Mouse (Mus musculus) neural tube, embryonic 14.5 days (tissue): Measurements from ENCODE around the gene Sult4a1. TPM values are rescaled to one million over a fixed set of nuclear protein-coding genes. Genes with fewer than 3 reads are reported as not detected.
A peak's percentile ranks its signal among the peaks of the same experiment; 100 is the strongest.

Experiments
- ATAC-seq: fragments of 200-750 bp; cut with Nextera tagmentation; 2 replicates; pipeline ENCODE4 v1.8.0; 2017; ENCODE audit warnings: low read depth, mild to moderate bottlenecking, moderate TSS enrichment, moderate library complexity
- H3K27ac ChIP-seq: fragments of 300-500 bp; sonication (generic); 2 replicates; pipeline ENCODE4 v1.5.1; 2014; ENCODE audit warnings: low read depth, mild to moderate bottlenecking, control low read depth, low read length, moderate library complexity, mixed read lengths
- H3K27me3 ChIP-seq: fragments of 300-500 bp; sonication (generic); 2 replicates; pipeline ENCODE4 v1.6.1; 2014; ENCODE audit warnings: low read length; ENCODE audit not compliant: control insufficient read depth, insufficient read depth
- H3K36me3 ChIP-seq: fragments of 300-500 bp; sonication (generic); 2 replicates; pipeline ENCODE4 v1.6.1; 2014; ENCODE audit warnings: low read length, mixed read lengths; ENCODE audit not compliant: control insufficient read depth, insufficient read depth
- H3K4me1 ChIP-seq: fragments of 300-500 bp; sonication (generic); 2 replicates; pipeline ENCODE4 v1.6.1; 2014; ENCODE audit warnings: low read length; ENCODE audit not compliant: control insufficient read depth, insufficient read depth
- H3K4me2 ChIP-seq: fragments of 300-500 bp; sonication (generic); 2 replicates; pipeline ENCODE4 v1.6.1; 2014; ENCODE audit warnings: mild to moderate bottlenecking, low read depth, low read length, control low read depth
- H3K4me3 ChIP-seq: fragments of 300-500 bp; sonication (generic); 2 replicates; pipeline ENCODE4 v1.5.1; 2014; ENCODE audit warnings: low read depth, low read length, control low read depth, mixed read lengths
- H3K9ac ChIP-seq: fragments of 300-500 bp; sonication (generic); replicated peaks from 2 replicates; pipeline ENCODE4 v1.6.1; 2014; ENCODE audit warnings: low read depth, mild to moderate bottlenecking, control low read depth, low read length, mixed read lengths
- H3K9me3 ChIP-seq: fragments of 300-500 bp; sonication (generic); 2 replicates; pipeline ENCODE4 v1.6.1; 2016; ENCODE audit warnings: low read length; ENCODE audit not compliant: control insufficient read depth
- WGBS: fragments of 180-500 bp; shearing (Covaris S2); extraction: QIAGEN DNeasy Blood & Tissue Kit; methylation state at CpG from one replicate; pipeline ENCODE4 v1.1.7; 2014; 5-methylcytosine and 5-hydroxymethylcytosine counted together
- polyA plus RNA-seq: library from polyadenylated mRNA; unstranded; fragments of >200 nt; fragmentation: Nextera tagmentation; extraction: Ambion mirVana; gene quantifications from 2 replicates; pipeline ENCODE4 v1.2.1, GENCODE M21; 2014

The Sult4a1 gene
- polyA plus RNA-seq, 1 experiment from 2014 or later, result 82.9 TPM

- Histone ChIP-seq H3K27ac (no peak overlapping the region), H3K4me2 (peak overlapping the region; percentile 27), H3K4me3 (no peak overlapping the region), H3K9ac (no peak overlapping the region), H3K36me3 (no peaks in the 10 kb centered on the region), H3K4me1 (peaks cover 14% of the 10 kb centered on the region), H3K27me3 (peaks cover 5% of the 10 kb centered on the region; the same call in 1 of the 2 replicates), H3K9me3 (no peaks in the 10 kb centered on the region)
- no peak for ATAC-seq
- 8% methylated on average over 16 of the region's 16 CpGs for WGBS
Observed at GRCm38 (mm10) chr15:84069455-84070050, 36.0 kb downstream of the Sult4a1 start.

- no peaks in the 10 kb centered on the region for H3K36me3 ChIP-seq
- H3K4me3 ChIP-seq, result no peak overlapping the region
- H3K27me3 ChIP-seq, result peaks cover 5% of the 10 kb centered on the region; the same call in 1 of the 2 replicates
- H3K9ac ChIP-seq, result no peak overlapping the region
- H3K9me3 ChIP-seq, result no peaks in the 10 kb centered on the region
- no peak for ATAC-seq
- H3K27ac ChIP-seq, result no peak overlapping the region
- no peak overlapping the region for H3K4me2 ChIP-seq
- peaks cover 13% of the 10 kb centered on the region for H3K4me1 ChIP-seq
- 65% methylated on average over 4 of the region's 4 CpGs for WGBS
Observed at GRCm38 (mm10) chr15:84065701-84066100, 39.9 kb downstream of the Sult4a1 start.

GRCm38 (mm10) chr15:84065140-84065539 is 40.4 kb downstream of the Sult4a1 start, which contains the start of gene Efcab6:
TSS of gene Efcab6 (minus strand) at chr15:84065379.
- Histone ChIP-seq H3K27me3 (0 out of 2 replicates have a peak, but pooled peaks cover under 1% of the 10 kb centered on the region), H3K27ac (no peak within 1 kb of the TSS), H3K9ac (no peak within 1 kb of the TSS)

GRCm38 (mm10) chr15:84058841-84059240 is 46.7 kb downstream of the Sult4a1 start:
- Histone ChIP-seq H3K9ac (no peak overlapping the region), H3K4me1 (no peaks in the 10 kb centered on the region), H3K9me3 (no peaks in the 10 kb centered on the region), H3K27me3 (no peaks in the 10 kb centered on the region), H3K27ac (no peak overlapping the region), H3K36me3 (no peaks in the 10 kb centered on the region), H3K4me2 (no peak overlapping the region), H3K4me3 (no peak overlapping the region)
- ATAC-seq, result no peak
- WGBS, result 76% methylated on average over 6 of the region's 6 CpGs

More at GRCm38 (mm10) chr15:84065140-84065539, 40.4 kb downstream of the Sult4a1 start, which contains the start of gene Efcab6:
- H3K4me2 ChIP-seq, result peak within 1 kb of the TSS; percentile 57
- H3K4me1 ChIP-seq, result peaks cover 12% of the 10 kb centered on the region
- no peaks in the 10 kb centered on the region for H3K36me3 ChIP-seq
- no peaks in the 10 kb centered on the region for H3K9me3 ChIP-seq
- peak; percentile 81; the same call in 1 of the 2 replicates for ATAC-seq
- peak within 1 kb of the TSS; percentile 24 for H3K4me3 ChIP-seq
- 2% methylated on average over 29 of the region's 29 CpGs for WGBS

GRCm38 (mm10) chr15:84056083-84056482 is 49.5 kb downstream of the Sult4a1 start:
- Histone ChIP-seq H3K4me3 (no peak overlapping the region), H3K27me3 (no peaks in the 10 kb centered on the region), H3K4me2 (no peak overlapping the region), H3K4me1 (no peaks in the 10 kb centered on the region), H3K36me3 (no peaks in the 10 kb centered on the region), H3K9me3 (no peaks in the 10 kb centered on the region), H3K27ac (no peak overlapping the region), H3K9ac (no peak overlapping the region)
- 74% methylated on average over 5 of the region's 5 CpGs for WGBS
- ATAC-seq, result no peak

GRCm38 (mm10) chr15:84053859-84054258 is 51.7 kb downstream of the Sult4a1 start:
- Histone ChIP-seq H3K4me3 (no peak overlapping the region), H3K27ac (no peak overlapping the region), H3K4me2 (no peak overlapping the region), H3K4me1 (no peaks in the 10 kb centered on the region), H3K36me3 (no peaks in the 10 kb centered on the region), H3K9ac (no peak overlapping the region), H3K9me3 (no peaks in the 10 kb centered on the region), H3K27me3 (no peaks in the 10 kb centered on the region)
- 38% methylated on average over 9 of the region's 9 CpGs for WGBS
- peak; percentile 69; the same call in 1 of the 2 replicates for ATAC-seq

GRCm38 (mm10) chr15:84053240-84053639 is 52.3 kb downstream of the Sult4a1 start:
- H3K4me2 ChIP-seq, result no peak overlapping the region
- no peak overlapping the region for H3K27ac ChIP-seq
- no peaks in the 10 kb centered on the region for H3K9me3 ChIP-seq
- peak; percentile 31; the same call in 1 of the 2 replicates for ATAC-seq
- WGBS, result 98% methylated on average over 4 of the region's 4 CpGs
- H3K4me3 ChIP-seq, result no peak overlapping the region
- no peaks in the 10 kb centered on the region for H3K27me3 ChIP-seq
- H3K4me1 ChIP-seq, result no peaks in the 10 kb centered on the region
- no peaks in the 10 kb centered on the region for H3K36me3 ChIP-seq
- H3K9ac ChIP-seq, result no peak overlapping the region

GRCm38 (mm10) chr15:84052390-84052789 is 53.2 kb downstream of the Sult4a1 start:
- H3K36me3 ChIP-seq, result no peaks in the 10 kb centered on the region
- H3K9me3 ChIP-seq, result no peaks in the 10 kb centered on the region
- no peak overlapping the region for H3K9ac ChIP-seq
- H3K4me3 ChIP-seq, result no peak overlapping the region
- H3K4me2 ChIP-seq, result no peak overlapping the region
- no peak for ATAC-seq
- H3K4me1 ChIP-seq, result no peaks in the 10 kb centered on the region
- H3K27ac ChIP-seq, result no peak overlapping the region
- H3K27me3 ChIP-seq, result no peaks in the 10 kb centered on the region
- WGBS, result 76% methylated on average over 9 of the region's 9 CpGs

GRCm38 (mm10) chr15:84049570-84049969 is 56.0 kb downstream of the Sult4a1 start:
- Histone ChIP-seq H3K9me3 (no peaks in the 10 kb centered on the region), H3K27me3 (no peaks in the 10 kb centered on the region), H3K4me3 (no peak overlapping the region), H3K36me3 (no peaks in the 10 kb centered on the region), H3K9ac (no peak overlapping the region), H3K4me2 (no peak overlapping the region), H3K4me1 (no peaks in the 10 kb centered on the region), H3K27ac (no peak overlapping the region)
- WGBS, result 34% methylated on average over 7 of the region's 7 CpGs
- peak; percentile 14; the same call in 1 of the 2 replicates for ATAC-seq
